Mouse (Mus musculus) ES-E14 (cell line): ENCODE data around the gene Ctdnep1. TPM values are rescaled to one million over a fixed set of nuclear protein-coding genes. Genes with fewer than 3 reads are reported as not detected.

Experiments
- DNase-seq: peaks from one replicate; pipeline ENCODE4 v3.0.0-alpha.2; 2013; ENCODE audit warnings: low read depth, low spot score
- H3K27ac ChIP-seq: 2 replicates; pipeline ENCODE4 v1.5.1; 2012; ENCODE audit warnings: low read depth, mild to moderate bottlenecking, low read length, moderate library complexity, mixed read lengths; ENCODE audit not compliant: poor library complexity, insufficient read depth, severe bottlenecking
- H3K36me3 ChIP-seq: 2 replicates; pipeline ENCODE4 v1.6.1; 2012; ENCODE audit warnings: mild to moderate bottlenecking, low read length, moderate library complexity, mixed read lengths; ENCODE audit not compliant: control insufficient read depth, poor library complexity, insufficient read depth, severe bottlenecking
- H3K4me1 ChIP-seq, 2 experiments: fragments of 150-350 bp in 1 of 2; sonication (generic) in 1 of 2; 2 replicates each; pipeline ENCODE4 v1.6.1; 2012; ENCODE audit warnings: low read length in 2 of 2, mild to moderate bottlenecking in 1 of 2, mixed read lengths in 1 of 2; ENCODE audit not compliant: control insufficient read depth in 2 of 2, insufficient read depth in 2 of 2, poor library complexity in 1 of 2
- H3K4me3 ChIP-seq, 2 experiments: fragments of 150-350 bp in 1 of 2; sonication (generic) in 1 of 2; 2 replicates each; pipeline ENCODE4 v1.5.1; 2012; ENCODE audit warnings: low read length in 2 of 2, low read depth in 1 of 2, mild to moderate bottlenecking in 1 of 2, mixed read lengths in 1 of 2; ENCODE audit not compliant: insufficient read depth in 1 of 2, poor library complexity in 1 of 2, severe bottlenecking in 1 of 2
- H3K9ac ChIP-seq: 2 replicates; pipeline ENCODE4 v1.6.1; 2012; ENCODE audit warnings: low read depth, mild to moderate bottlenecking, low read length, mixed read lengths; ENCODE audit not compliant: poor library complexity, insufficient read depth, severe bottlenecking
- H3K9me3 ChIP-seq: fragments of 150-350 bp; sonication (generic); 2 replicates; pipeline ENCODE4 v1.6.1; 2012; ENCODE audit warnings: low read depth, mild to moderate bottlenecking, low read length; ENCODE audit not compliant: control insufficient read depth, insufficient read depth
- CHD2 ChIP-seq: IDR thresholded peaks from 2 replicates; pipeline ENCODE4 v1.6.1; 2014; ENCODE audit warnings: mild to moderate bottlenecking, low read depth, low read length, inconsistent platforms
- HCFC1 ChIP-seq: IDR thresholded peaks from 2 replicates; pipeline ENCODE4 v1.6.1; 2012; ENCODE audit warnings: low read length, inconsistent platforms, borderline replicate concordance; ENCODE audit not compliant: insufficient read depth
- MAFK ChIP-seq: IDR thresholded peaks from 2 replicates; pipeline ENCODE4 v1.6.1; 2014; ENCODE audit warnings: mild to moderate bottlenecking, low read depth, low read length, inconsistent platforms; ENCODE audit not compliant: insufficient read depth
- ZC3H11A ChIP-seq: IDR thresholded peaks from 2 replicates; pipeline ENCODE4 v1.6.1; 2012; ENCODE audit warnings: low read depth, mild to moderate bottlenecking, inconsistent platforms, low read length, borderline replicate concordance
- ZNF384 ChIP-seq: IDR thresholded peaks from 2 replicates; pipeline ENCODE4 v1.6.1; 2012; ENCODE audit warnings: low read depth, low read length, inconsistent platforms
- in situ Hi-C, 2 experiments: fragments of 600-800 bp; cut with MboI; formaldehyde crosslinking; loops; one replicate each; pipeline ENCODE4 v1.15.1; 2025; ENCODE audit warnings: low sequenced_read_pairs in 2 of 2, inconsistent platforms in 1 of 2; ENCODE audit not compliant: unreplicated experiment in 2 of 2
- total RNA-seq: library from RNA; depleted of rRNA; stranded (reverse); fragments of 300-350 nt; gene quantifications from 2 replicates; pipeline ENCODE4 v1.2.3, GENCODE M21; 2012

The Ctdnep1 gene
- total RNA-seq, 1 experiment = 41.2 TPM

DNA sequence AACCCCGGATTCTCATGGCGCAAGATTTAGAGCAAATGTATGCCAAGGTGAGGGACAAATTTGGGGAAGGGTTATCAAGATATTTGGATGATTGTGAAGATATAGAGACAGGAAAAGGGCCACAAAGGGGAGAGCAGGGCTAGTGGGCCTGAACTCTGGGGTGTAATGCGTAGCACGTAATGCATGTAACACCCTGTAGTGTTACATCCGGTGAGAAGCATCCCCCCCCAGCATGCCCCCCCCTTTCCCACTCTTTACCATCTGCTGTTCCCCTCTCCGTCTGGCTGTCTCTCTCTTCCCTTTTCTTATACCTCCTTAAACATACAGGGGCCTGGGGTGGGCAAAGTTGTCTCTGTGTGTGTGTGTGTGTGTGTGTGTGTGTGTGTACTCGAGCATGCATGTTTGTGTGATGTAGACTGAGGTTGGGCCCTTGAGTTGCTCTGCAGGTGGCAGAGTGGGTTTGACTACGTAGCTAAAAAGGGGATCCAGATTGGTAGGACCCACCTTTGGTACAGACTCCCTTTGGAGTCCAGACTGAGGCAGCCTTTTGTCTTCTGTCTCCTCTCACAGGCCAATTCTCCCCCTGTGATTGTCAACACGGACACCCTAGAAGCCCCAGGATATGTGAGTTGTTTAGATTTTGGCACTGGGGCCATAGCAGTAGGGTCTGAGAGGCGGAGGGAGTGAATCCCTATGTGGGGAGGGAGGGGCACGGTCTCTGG, 49.0 kb downstream of the Ctdnep1 start:
- H3K9me3 ChIP-seq = no peaks in the 10 kb centered on the region
- H3K9ac ChIP-seq = no peak overlapping the region
- no peak for DNase-seq
- H3K4me3 ChIP-seq = no peak overlapping the region
- TF ChIP-seq ZC3H11A (no peak), HCFC1 (no peak), CHD2 (no peak), MAFK (no peak), ZNF384 (no peak)
- peaks cover 8% of the 10 kb centered on the region; the same call in 1 of the 2 replicates for H3K36me3 ChIP-seq
- peaks cover 0 to 11% of the 10 kb centered on the region in 2 experiments; a peak in 2 of 4 replicates for H3K4me1 ChIP-seq
- in situ Hi-C loops = no loop called here
- no peak overlapping the region for H3K27ac ChIP-seq

DNA sequence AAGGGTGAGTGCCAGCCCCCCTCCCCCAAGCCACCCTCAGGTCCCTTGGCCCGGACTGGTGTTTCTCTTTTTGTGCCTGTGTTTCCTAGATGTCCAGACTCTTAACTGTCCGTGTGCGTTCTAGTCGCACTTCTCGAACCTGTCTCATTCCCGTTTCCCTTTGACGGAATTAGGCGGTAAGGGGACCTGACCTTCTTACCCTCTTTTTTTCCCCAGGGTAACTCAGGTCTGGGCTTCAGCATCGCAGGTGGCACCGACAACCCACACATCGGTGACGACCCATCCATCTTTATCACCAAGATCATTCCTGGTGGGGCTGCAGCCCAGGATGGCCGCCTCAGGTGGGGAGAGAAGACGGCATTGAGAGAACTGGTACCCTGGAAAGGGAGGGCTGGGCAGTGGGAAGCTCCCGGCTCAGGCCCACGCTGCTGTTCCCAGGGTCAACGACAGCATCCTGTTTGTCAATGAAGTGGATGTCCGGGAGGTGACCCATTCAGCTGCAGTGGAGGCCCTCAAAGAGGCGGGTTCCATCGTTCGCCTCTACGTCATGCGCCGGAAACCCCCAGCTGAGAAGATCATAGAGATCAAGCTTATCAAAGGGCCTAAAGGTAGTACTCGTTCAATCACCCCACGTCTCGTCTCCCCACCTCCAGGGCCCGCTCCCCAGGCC, 49.8 kb downstream of the Ctdnep1 start:
- in situ Hi-C loops = no loop called here
- H3K4me3 ChIP-seq = no peak overlapping the region
- TF ChIP-seq HCFC1 (no peak), CHD2 (no peak), ZC3H11A (no peak), MAFK (no peak)
- H3K27ac ChIP-seq = no peak overlapping the region
- H3K9ac ChIP-seq = no peak overlapping the region
- H3K36me3 ChIP-seq = peaks cover 8% of the 10 kb centered on the region; the same call in 1 of the 2 replicates
- DNase-seq = no peak
- peaks cover 0 to 11% of the 10 kb centered on the region in 2 experiments; a peak in 2 of 4 replicates for H3K4me1 ChIP-seq
- H3K9me3 ChIP-seq = no peaks in the 10 kb centered on the region

DNA sequence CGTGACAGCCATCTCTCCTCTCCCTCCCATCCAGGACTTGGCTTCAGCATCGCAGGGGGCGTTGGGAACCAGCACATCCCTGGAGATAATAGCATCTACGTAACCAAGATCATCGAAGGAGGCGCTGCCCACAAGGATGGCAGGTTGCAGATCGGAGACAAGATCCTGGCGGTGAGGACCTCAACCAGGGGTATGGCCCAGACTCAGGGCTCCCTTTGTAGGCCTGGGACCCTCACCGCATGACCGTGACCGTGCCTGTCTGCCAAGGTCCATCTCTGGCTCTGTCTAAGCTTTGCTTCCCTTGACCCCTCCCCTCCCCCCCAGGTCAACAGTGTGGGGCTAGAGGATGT, 50.3 kb downstream of the Ctdnep1 start:
- Histone ChIP-seq H3K4me3 (no peak overlapping the region), H3K9me3 (no peaks in the 10 kb centered on the region), H3K36me3 (peaks cover 8% of the 10 kb centered on the region; the same call in 1 of the 2 replicates), H3K27ac (no peak overlapping the region), H3K9ac (no peak overlapping the region), H3K4me1 (peaks cover 0 to 7% of the 10 kb centered on the region in 2 experiments; a peak in 2 of 4 replicates)
- no peak for TF ChIP-seq HCFC1
- TF ChIP-seq ZNF384 = no peak
- TF ChIP-seq ZC3H11A = no peak
- no peak for TF ChIP-seq CHD2
- no peak for TF ChIP-seq MAFK
- in situ Hi-C loops = no loop called here
- no peak for DNase-seq

DNA sequence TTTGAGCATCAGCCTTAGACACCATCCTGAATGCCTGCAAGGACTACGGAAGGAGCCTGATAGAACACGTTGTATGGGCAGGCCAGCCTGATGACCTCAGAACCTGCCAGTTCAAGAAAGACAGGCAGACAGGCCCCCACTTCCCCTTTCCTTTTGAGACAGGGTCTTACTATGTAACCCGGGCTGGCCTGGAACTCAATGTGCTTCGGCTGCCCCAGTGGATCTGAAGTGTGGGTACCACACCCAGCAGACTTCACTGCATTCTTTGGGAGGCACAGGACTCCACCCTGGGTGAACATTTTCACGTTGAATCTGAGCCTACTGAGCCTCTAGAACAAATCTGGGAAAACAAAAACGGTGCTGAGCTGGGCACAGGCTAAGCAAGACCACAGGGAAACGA, 57.2 kb downstream of the Ctdnep1 start:
- H3K4me3 ChIP-seq = no peak overlapping the region
- H3K4me1 ChIP-seq = 0 out of 4 replicates have a peak, but pooled peaks cover 0 to 5% of the 10 kb centered on the region in 2 experiments
- no peak overlapping the region for H3K9ac ChIP-seq
- H3K36me3 ChIP-seq = 0 out of 2 replicates have a peak, but pooled peaks cover 3% of the 10 kb centered on the region
- no peak overlapping the region for H3K27ac ChIP-seq
- DNase-seq = no peak
- H3K9me3 ChIP-seq = no peaks in the 10 kb centered on the region
- in situ Hi-C loops = no loop called here
- no peak for TF ChIP-seq CHD2
